Mouse (Mus musculus): ENCODE results near the gene Aldh3a2.

- no peak for TF ChIP-seq POLR2A (IDR thresholded peaks at IDR 0.05; ENCODE audit: borderline replicate concordance, extremely low read depth, insufficient read depth, insufficient read length, poor library complexity, severe bottlenecking)
- TF ChIP-seq CTCF (IDR thresholded peaks at IDR 0.05; ENCODE audit: borderline replicate concordance, extremely low read depth, insufficient read depth, insufficient read length): no peak
Observed at GRCm38 (mm10) chr11:61283414-61284049, 16.3 kb upstream of the Aldh3a2 start.

Data from brain, embryonic 14.5 days (tissue).